Mouse (Mus musculus) kidney, adult 2 months (tissue): ENCODE measurements at regions not wholly inside any gene's neighbourhood (a gene's known extent, or its start where the extent isn't known, plus 50 kb on each side); places are given as distances from the start of the nearest gene placed in this dataset.

ENCODE experiments used
- DNase-seq: peaks from one replicate; pipeline ENCODE4 v3.0.0; 2021
- H3K27ac ChIP-seq: fragments of 200-500 bp; 2 replicates; pipeline ENCODE4 v1.5.1; 2012; ENCODE audit warnings: low read depth, low read length, control low read depth, inconsistent platforms; ENCODE audit not compliant: insufficient read depth
- H3K27me3 ChIP-seq: fragments of 200-500 bp; replicated peaks from 2 replicates; pipeline ENCODE4 v1.6.1; 2012; ENCODE audit warnings: mild to moderate bottlenecking, moderate library complexity, low read length, inconsistent platforms; ENCODE audit not compliant: control insufficient read depth, insufficient read depth
- H3K36me3 ChIP-seq: fragments of 200-500 bp; 2 replicates; pipeline ENCODE4 v1.6.1; 2012; ENCODE audit warnings: mild to moderate bottlenecking, moderate library complexity, low read length, inconsistent platforms; ENCODE audit not compliant: control insufficient read depth, insufficient read depth
- H3K4me1 ChIP-seq: fragments of 200-500 bp; 2 replicates; pipeline ENCODE4 v1.6.1; 2011; ENCODE audit warnings: low read length; ENCODE audit not compliant: control insufficient read depth, insufficient read depth
- H3K4me3 ChIP-seq: fragments of 200-500 bp; 2 replicates; pipeline ENCODE4 v1.5.1; 2011; ENCODE audit warnings: mild to moderate bottlenecking, low read depth, low read length, control low read depth; ENCODE audit not compliant: insufficient read depth
- CTCF ChIP-seq: fragments of 200-500 bp; conservative IDR thresholded peaks from 2 replicates; pipeline ENCODE4 v1.5.1; 2011; ENCODE audit warnings: low read depth, mild to moderate bottlenecking, control low read depth, low read length, moderate library complexity, mixed read lengths; ENCODE audit not compliant: insufficient read depth, insufficient read length
- POLR2A ChIP-seq: fragments of 200-500 bp; IDR thresholded peaks from one replicate; pipeline ENCODE4 v1.6.1; 2011; ENCODE audit warnings: low read depth, low read length, control low read depth
- WGBS: fragments of 180-500 bp; shearing (Covaris S2); methylation state at CpG from one replicate; pipeline ENCODE4 v1.1.7; 2018; 5-methylcytosine and 5-hydroxymethylcytosine counted together

DNA sequence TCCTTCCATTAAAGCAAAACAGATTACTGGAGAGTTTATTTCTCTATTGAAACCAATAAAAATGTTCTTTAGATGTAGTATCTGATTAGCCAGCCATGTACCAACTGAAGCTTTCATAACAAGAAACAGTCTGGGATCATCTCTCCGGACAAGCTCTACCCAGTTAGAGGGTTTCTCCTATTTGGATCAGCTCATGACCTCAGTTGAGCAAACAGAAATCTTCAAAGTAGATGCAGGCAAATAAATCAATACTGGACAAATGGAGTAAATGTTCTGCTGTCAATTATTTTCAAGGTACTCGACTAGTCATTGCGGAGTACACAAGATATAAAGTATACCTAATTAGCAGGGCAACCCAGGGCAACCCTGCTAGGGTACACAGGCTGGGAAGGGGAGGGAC lies 67.4 kb downstream of the Avpr1a start:
- H3K36me3 ChIP-seq: no peaks in the 10 kb centered on the region
- H3K4me1 ChIP-seq: no peaks in the 10 kb centered on the region
- TF ChIP-seq CTCF (no peak), POLR2A (no peak)
- WGBS: 89% methylated on average over 3 of the region's 3 CpGs
- no peak overlapping the region for H3K27ac ChIP-seq
- no peak overlapping the region for H3K4me3 ChIP-seq
- no peaks in the 10 kb centered on the region for H3K27me3 ChIP-seq
- DNase-seq: no peak

GRCm38 (mm10) chr10:122519274-122519790 lies 71.0 kb downstream of the Avpr1a start:
- Histone ChIP-seq H3K27me3 (no peaks in the 10 kb centered on the region), H3K27ac (no peak overlapping the region), H3K4me3 (no peak overlapping the region), H3K4me1 (no peaks in the 10 kb centered on the region), H3K36me3 (no peaks in the 10 kb centered on the region)
- TF ChIP-seq CTCF: no peak
- TF ChIP-seq POLR2A: no peak
- WGBS: 89% methylated on average over 4 of the region's 4 CpGs
- DNase-seq: no peak

GRCm38 (mm10) chr10:122519981-122520380 lies 71.7 kb downstream of the Avpr1a start:
- TF ChIP-seq CTCF: no peak
- no peak for TF ChIP-seq POLR2A
- no peak for DNase-seq

DNA sequence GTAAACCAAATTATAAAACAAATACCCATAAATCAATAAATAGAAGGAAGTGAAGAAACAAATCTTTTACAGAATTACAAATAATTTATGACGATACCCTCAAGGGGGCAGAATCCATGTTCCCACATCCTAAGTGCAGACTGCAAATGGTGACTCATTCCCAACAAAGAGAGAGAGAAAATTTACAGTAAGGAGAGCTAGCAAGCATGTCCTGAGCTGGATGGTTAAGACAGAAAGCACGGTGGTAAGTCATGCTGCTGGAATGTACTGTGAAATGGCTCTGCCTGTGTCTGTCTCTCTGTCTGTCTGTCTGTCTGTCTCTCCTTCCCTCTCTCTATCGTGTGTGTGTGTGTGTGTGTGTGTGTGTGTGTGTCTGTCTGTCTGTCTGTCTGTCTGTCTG lies 74.3 kb downstream of the Avpr1a start:
- Histone ChIP-seq H3K36me3 (no peaks in the 10 kb centered on the region), H3K4me1 (no peaks in the 10 kb centered on the region), H3K4me3 (no peak overlapping the region), H3K27ac (no peak overlapping the region), H3K27me3 (no peaks in the 10 kb centered on the region)
- DNase-seq: no peak
- TF ChIP-seq POLR2A (no peak), CTCF (no peak)
- 65% methylated on average over 3 of the region's 3 CpGs for WGBS

More at GRCm38 (mm10) chr10:122519981-122520380, 71.7 kb downstream of the Avpr1a start:
- Histone ChIP-seq H3K27me3 (no peaks in the 10 kb centered on the region), H3K27ac (no peak overlapping the region), H3K4me3 (no peak overlapping the region), H3K4me1 (no peaks in the 10 kb centered on the region), H3K36me3 (no peaks in the 10 kb centered on the region)
- 79% methylated on average over 7 of the region's 7 CpGs for WGBS

- Histone ChIP-seq H3K4me1 (no peaks in the 10 kb centered on the region), H3K27ac (no peak overlapping the region), H3K27me3 (no peaks in the 10 kb centered on the region), H3K4me3 (no peak overlapping the region), H3K36me3 (no peaks in the 10 kb centered on the region)
- DNase-seq: peak; percentile 23
- TF ChIP-seq CTCF (no peak), POLR2A (no peak)
- WGBS: 47% methylated on average over 7 of the region's 7 CpGs
Observed at GRCm38 (mm10) chr10:122525360-122525759, 77.1 kb downstream of the Avpr1a start.

- WGBS: 77% methylated on average over 6 of the region's 6 CpGs
- no peaks in the 10 kb centered on the region for H3K4me1 ChIP-seq
- DNase-seq: no peak
- H3K4me3 ChIP-seq: no peak overlapping the region
- no peaks in the 10 kb centered on the region for H3K27me3 ChIP-seq
- no peak overlapping the region for H3K27ac ChIP-seq
- TF ChIP-seq POLR2A (no peak), CTCF (peak; percentile 31; the same call in 1 of the 2 replicates)
- no peaks in the 10 kb centered on the region for H3K36me3 ChIP-seq
Observed at GRCm38 (mm10) chr10:122525807-122526206, 77.5 kb downstream of the Avpr1a start.

DNA sequence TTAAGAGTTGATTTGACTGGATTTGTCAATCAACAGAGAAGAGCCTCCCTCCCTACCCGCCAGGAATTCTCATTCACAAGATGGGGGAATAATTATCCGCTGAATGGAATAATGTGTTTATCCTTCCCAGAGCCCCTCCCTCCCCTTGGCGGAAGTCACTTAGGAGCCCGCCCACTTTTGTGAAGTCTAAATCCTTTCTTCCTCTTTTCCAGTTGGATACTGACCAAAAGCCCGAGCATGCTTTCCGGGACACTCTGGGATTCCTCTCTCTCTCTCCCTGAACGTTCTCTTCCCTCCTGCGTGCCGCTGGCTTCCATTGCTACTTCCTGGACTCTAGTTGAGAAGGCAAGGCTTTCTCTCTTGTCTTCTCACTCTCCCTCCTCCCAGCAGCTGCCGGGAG lies 79.9 kb downstream of the Avpr1a start:
- DNase-seq: no peak
- no peaks in the 10 kb centered on the region for H3K36me3 ChIP-seq
- no peak overlapping the region for H3K27ac ChIP-seq
- H3K27me3 ChIP-seq: no peaks in the 10 kb centered on the region
- TF ChIP-seq CTCF (no peak), POLR2A (no peak)
- WGBS: 80% methylated on average over 10 of the region's 10 CpGs
- no peaks in the 10 kb centered on the region for H3K4me1 ChIP-seq
- no peak overlapping the region for H3K4me3 ChIP-seq
